Mouse (Mus musculus) myocyte (in vitro differentiated cells): ENCODE measurements at regions not wholly inside any gene's neighbourhood (a gene's known extent, or its start where the extent isn't known, plus 50 kb on each side); places are given as distances from the start of the nearest gene placed in this dataset.
"Not testable (repeated sequence)": the region's sequence is repeated elsewhere in the genome, so short reads cannot be mapped to it uniquely, and the experiment has no call there.

ENCODE experiments used
- CEBPB ChIP-seq: IDR thresholded peaks from 2 replicates; pipeline ENCODE4 v1.6.1; 2011; ENCODE audit warnings: mild to moderate bottlenecking, moderate library complexity; ENCODE audit not compliant: poor library complexity, insufficient read depth, severe bottlenecking
- E2F4 ChIP-seq: IDR thresholded peaks from one replicate; pipeline ENCODE4 v1.6.1; 2011; ENCODE audit warnings: mild to moderate bottlenecking, control low read depth, moderate library complexity; ENCODE audit not compliant: insufficient read depth
- MAX ChIP-seq: IDR thresholded peaks from one replicate; pipeline ENCODE4 v1.6.1; 2011; ENCODE audit warnings: low read depth, mild to moderate bottlenecking, control low read depth
- POLR2A ChIP-seq: IDR thresholded peaks from one replicate; pipeline ENCODE4 v1.6.1; 2011; ENCODE audit warnings: low read depth, mild to moderate bottlenecking, control low read depth, moderate library complexity; ENCODE audit not compliant: insufficient read length
- POLR2AphosphoS2 ChIP-seq: IDR thresholded peaks from one replicate; pipeline ENCODE4 v1.6.1; 2011; ENCODE audit warnings: low read depth, control low read depth; ENCODE audit not compliant: insufficient read length
- USF1 ChIP-seq: IDR thresholded peaks from one replicate; pipeline ENCODE4 v1.6.1; 2011; ENCODE audit warnings: low read depth, mild to moderate bottlenecking, control low read depth, moderate library complexity

DNA sequence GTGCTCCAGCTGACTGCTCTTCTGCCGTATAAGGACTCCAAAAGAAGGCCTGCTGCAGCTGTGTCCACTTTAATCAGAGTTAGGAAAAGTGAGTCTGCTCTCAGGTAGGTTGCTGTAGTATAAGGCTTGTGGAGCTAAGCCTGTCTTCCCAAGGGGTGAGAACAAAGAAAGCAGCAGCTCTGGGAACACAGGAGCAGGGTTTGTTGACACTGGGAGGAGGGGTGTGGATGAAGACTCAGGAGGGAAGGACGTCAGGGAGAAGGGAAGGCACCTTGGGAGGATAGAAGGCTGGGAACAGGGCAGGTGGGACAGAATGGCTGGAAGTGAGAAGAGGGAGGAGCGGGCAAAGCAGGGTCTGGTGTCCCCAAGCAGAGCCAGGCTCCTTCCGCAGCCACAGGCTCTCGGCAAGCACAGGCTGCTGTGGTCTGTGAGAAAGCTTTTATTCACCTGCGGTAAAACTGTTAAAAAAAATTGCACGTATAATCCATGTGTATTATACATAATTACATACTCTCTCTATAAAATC is 106.2 kb downstream of the Prl2c3 start:
- not testable (repeated sequence) for TF ChIP-seq MAX, POLR2AphosphoS2, POLR2A, CEBPB, E2F4, USF1
